Mouse (Mus musculus) limb, embryonic 13.5 days (tissue): ENCODE data around the gene Serpina11. TPM values are rescaled to one million over a fixed set of nuclear protein-coding genes. Genes with fewer than 3 reads are reported as not detected.

Source experiments
- ATAC-seq: fragments of 200-750 bp; cut with Nextera tagmentation; 2 replicates; pipeline ENCODE4 v1.8.0; 2017; ENCODE audit warnings: low read depth, moderate number of reproducible peaks, moderate TSS enrichment; ENCODE audit not compliant: low FRiP score
- H3K27ac ChIP-seq: fragments of 300-500 bp; sonication (generic); 2 replicates; pipeline ENCODE4 v1.5.1; 2015; ENCODE audit warnings: inconsistent platforms, mild to moderate bottlenecking, moderate library complexity
- H3K27me3 ChIP-seq: fragments of 300-500 bp; sonication (generic); 2 replicates; pipeline ENCODE4 v1.6.1; 2015; ENCODE audit warnings: mild to moderate bottlenecking, inconsistent platforms
- H3K36me3 ChIP-seq: fragments of 300-500 bp; sonication (generic); 2 replicates; pipeline ENCODE4 v1.6.1; 2015; ENCODE audit warnings: inconsistent platforms, mild to moderate bottlenecking, moderate library complexity
- H3K4me1 ChIP-seq: fragments of 300-500 bp; sonication (generic); 2 replicates; pipeline ENCODE4 v1.6.1; 2015; ENCODE audit warnings: inconsistent platforms
- H3K4me2 ChIP-seq: fragments of 300-500 bp; sonication (generic); replicated peaks from 2 replicates; pipeline ENCODE4 v1.6.1; 2015; ENCODE audit warnings: inconsistent platforms, mild to moderate bottlenecking, moderate library complexity
- H3K4me3 ChIP-seq: fragments of 300-500 bp; sonication (generic); 2 replicates; pipeline ENCODE4 v1.5.1; 2015; ENCODE audit warnings: moderate library complexity, mild to moderate bottlenecking, inconsistent platforms
- H3K9ac ChIP-seq: fragments of 300-500 bp; sonication (generic); 2 replicates; pipeline ENCODE4 v1.6.1; 2015; ENCODE audit warnings: mild to moderate bottlenecking, inconsistent platforms
- H3K9me3 ChIP-seq: fragments of 300-500 bp; sonication (generic); 2 replicates; pipeline ENCODE4 v1.6.1; 2016; ENCODE audit warnings: inconsistent platforms
- WGBS: fragments of 180-500 bp; shearing (Covaris S2); methylation state at CpG from one replicate; pipeline ENCODE4 v1.1.7; 2015; 5-methylcytosine and 5-hydroxymethylcytosine counted together
- polyA plus RNA-seq: library from polyadenylated mRNA; unstranded; fragments of >200 nt; fragmentation: Nextera tagmentation; extraction: Ambion mirVana; gene quantifications from 2 replicates; pipeline ENCODE4 v1.2.1, GENCODE M21; 2015

Gene Serpina11
- polyA plus RNA-seq: not detected in 2 replicates

DNA sequence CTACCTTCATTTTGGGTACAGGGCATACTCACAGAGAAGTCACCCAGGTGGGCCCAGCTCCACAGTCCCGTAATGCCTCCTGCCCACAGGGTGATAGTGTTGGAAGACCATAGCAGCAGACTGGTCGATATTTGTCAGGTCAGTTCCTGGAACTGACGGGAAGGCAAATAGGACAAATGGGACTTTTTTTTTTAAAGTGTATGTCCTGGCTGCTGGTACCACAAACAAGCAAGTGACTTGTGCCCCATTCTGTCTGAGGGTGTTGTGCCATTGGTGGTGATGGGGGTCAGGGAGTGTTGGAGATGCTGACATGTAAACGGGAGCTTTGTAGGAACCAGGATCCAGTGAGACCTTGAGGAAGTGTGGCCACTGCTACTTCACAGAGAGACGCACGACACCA, at the start of gene Serpina11:
TSS of gene Serpina11 (minus strand) at position 101 of the 400 bp plus-strand sequence.
- Histone ChIP-seq H3K9me3 (no peaks in the 10 kb centered on the region), H3K27ac (no peak within 1 kb of the TSS), H3K4me3 (no peak within 1 kb of the TSS), H3K4me1 (no peaks in the 10 kb centered on the region), H3K9ac (no peak within 1 kb of the TSS), H3K27me3 (0 out of 2 replicates have a peak, but pooled peaks cover 3% of the 10 kb centered on the region), H3K36me3 (no peaks in the 10 kb centered on the region), H3K4me2 (no peak within 1 kb of the TSS)
- ATAC-seq: no peak
- 91% methylated on average over 6 of the region's 6 CpGs for WGBS

DNA sequence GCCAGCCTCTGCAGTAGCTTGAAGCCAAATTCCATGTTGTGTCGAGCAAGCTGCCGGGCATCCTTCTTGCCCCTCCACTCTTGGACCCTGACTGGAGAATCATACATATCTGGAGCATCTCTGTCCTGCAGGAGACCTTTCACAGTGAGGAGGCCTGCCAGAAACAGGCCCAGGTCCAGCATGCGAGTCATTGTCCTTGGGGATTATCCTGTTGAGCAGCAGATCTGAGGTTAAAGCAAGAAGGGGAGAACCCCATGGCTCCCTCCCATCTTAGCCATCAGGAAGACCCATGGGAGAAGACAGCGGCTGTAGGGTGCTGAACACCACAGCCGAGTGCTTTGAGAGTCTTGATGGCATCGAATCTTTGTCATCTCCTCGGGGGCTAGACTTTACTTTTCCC, 48.4 kb upstream of the Serpina11 start:
- no peaks in the 10 kb centered on the region for H3K4me1 ChIP-seq
- WGBS: 88% methylated on average over 7 of the region's 7 CpGs
- H3K36me3 ChIP-seq: no peaks in the 10 kb centered on the region
- no peak for ATAC-seq
- no peak overlapping the region for H3K9ac ChIP-seq
- no peak overlapping the region for H3K4me2 ChIP-seq
- H3K4me3 ChIP-seq: no peak overlapping the region
- no peak overlapping the region for H3K27ac ChIP-seq
- H3K27me3 ChIP-seq: no peaks in the 10 kb centered on the region
- no peaks in the 10 kb centered on the region for H3K9me3 ChIP-seq

DNA sequence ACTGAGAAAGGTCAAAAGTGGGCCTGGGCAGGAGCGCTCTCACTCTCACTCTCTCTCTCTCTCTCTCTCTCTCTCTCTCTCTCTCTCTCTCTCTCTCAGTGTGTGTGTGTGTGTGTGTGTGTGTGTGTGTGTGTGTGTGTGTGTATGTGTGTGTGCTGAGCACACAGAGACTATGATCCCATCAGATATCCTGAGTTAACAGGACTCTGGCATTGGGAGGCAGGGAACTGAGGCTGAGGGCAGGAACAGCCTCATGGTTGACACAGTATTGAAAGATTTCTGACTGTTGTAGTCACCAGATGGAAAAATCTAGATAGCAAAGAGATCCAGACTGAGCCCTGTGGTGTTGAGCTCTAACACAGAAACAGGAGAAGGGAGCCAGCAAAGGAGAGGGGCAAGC, 44.0 kb upstream of the Serpina11 start:
- H3K9ac ChIP-seq: no peak overlapping the region
- H3K4me1 ChIP-seq: no peaks in the 10 kb centered on the region
- 100% methylated on average over 1 of the region's 1 CpGs for WGBS
- H3K36me3 ChIP-seq: no peaks in the 10 kb centered on the region
- H3K27ac ChIP-seq: no peak overlapping the region
- no peak for ATAC-seq
- no peaks in the 10 kb centered on the region for H3K9me3 ChIP-seq
- H3K27me3 ChIP-seq: no peaks in the 10 kb centered on the region
- no peak overlapping the region for H3K4me2 ChIP-seq
- H3K4me3 ChIP-seq: no peak overlapping the region

DNA sequence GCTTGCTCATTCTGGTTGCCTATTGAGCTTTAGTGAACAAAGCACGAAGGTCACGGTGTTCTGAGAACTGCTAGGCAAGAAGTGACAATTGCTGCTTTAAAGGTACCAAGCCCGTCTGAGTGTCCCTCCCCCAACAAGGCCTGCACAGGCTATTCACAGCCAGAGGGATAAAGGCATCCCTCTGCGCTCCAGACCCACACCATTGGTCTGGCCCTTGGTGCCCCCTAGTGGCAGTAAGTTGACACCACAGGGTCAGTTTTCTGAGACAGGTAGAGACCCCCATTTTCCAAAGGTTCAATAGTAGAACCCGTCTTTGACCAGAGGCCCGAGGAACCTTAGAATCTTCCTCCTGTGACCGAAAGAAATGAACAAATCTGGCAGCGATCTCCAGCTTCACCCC, 40.2 kb upstream of the Serpina11 start:
- WGBS: 52% methylated on average over 8 of the region's 8 CpGs
- Histone ChIP-seq H3K27ac (no peak overlapping the region), H3K27me3 (no peaks in the 10 kb centered on the region), H3K36me3 (no peaks in the 10 kb centered on the region), H3K9me3 (no peaks in the 10 kb centered on the region), H3K9ac (no peak overlapping the region), H3K4me3 (no peak overlapping the region), H3K4me2 (no peak overlapping the region), H3K4me1 (no peaks in the 10 kb centered on the region)
- ATAC-seq: no peak

DNA sequence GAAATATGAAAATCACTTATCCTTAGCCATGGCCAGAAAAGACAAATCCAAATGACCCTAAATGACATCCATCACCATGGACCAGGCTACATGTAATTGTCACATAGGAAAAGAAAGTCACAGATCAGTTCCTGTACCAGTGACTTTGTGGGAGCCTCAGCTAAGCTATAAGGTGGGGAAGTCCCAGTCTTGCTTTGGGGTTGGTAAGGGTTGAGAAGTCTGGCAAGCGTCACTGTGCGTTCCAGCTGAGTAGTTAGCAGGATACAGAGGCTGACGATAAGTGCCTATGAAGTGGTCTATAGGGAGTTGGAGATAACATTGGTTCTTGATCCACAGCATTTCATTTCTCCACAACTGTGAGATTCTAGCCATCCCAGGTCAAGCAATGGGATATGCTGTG, 25.5 kb upstream of the Serpina11 start:
- ATAC-seq: no peak
- no peak overlapping the region for H3K27ac ChIP-seq
- 86% methylated on average over 3 of the region's 3 CpGs for WGBS
- no peaks in the 10 kb centered on the region for H3K9me3 ChIP-seq
- H3K4me1 ChIP-seq: no peaks in the 10 kb centered on the region
- no peaks in the 10 kb centered on the region for H3K27me3 ChIP-seq
- no peak overlapping the region for H3K4me2 ChIP-seq
- H3K9ac ChIP-seq: no peak overlapping the region
- no peak overlapping the region for H3K4me3 ChIP-seq
- no peaks in the 10 kb centered on the region for H3K36me3 ChIP-seq

DNA sequence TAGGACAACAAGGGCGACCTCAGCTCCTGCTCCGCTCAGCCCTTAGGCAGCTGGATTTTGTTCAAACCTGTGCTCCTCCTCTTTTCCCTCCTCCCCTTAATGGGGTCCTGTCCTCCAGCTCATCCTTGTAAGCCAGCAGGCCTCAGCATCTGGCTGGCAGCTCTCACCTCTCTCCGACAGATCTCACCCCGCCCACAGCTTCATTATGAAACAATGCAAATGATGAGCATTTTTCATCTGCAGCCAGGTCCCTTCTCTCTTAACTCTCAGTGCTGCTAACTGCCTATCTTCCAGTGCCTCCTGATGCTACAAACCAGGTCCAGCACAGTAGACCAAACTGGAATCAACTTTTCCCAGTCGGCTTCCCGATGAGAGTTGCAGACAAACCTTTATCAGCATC, 23.9 kb upstream of the Serpina11 start, which contains the start of gene Serpina9:
TSS of gene Serpina9 (minus strand) at position 136 of the 400 bp plus-strand sequence.
- H3K36me3 ChIP-seq: no peaks in the 10 kb centered on the region
- ATAC-seq: no peak
- no peaks in the 10 kb centered on the region for H3K27me3 ChIP-seq
- H3K4me2 ChIP-seq: no peak within 1 kb of the TSS
- 81% methylated on average over 6 of the region's 6 CpGs for WGBS
- no peak within 1 kb of the TSS for H3K27ac ChIP-seq
- no peaks in the 10 kb centered on the region for H3K4me1 ChIP-seq
- H3K9me3 ChIP-seq: no peaks in the 10 kb centered on the region
- H3K9ac ChIP-seq: no peak within 1 kb of the TSS
- H3K4me3 ChIP-seq: no peak within 1 kb of the TSS

DNA sequence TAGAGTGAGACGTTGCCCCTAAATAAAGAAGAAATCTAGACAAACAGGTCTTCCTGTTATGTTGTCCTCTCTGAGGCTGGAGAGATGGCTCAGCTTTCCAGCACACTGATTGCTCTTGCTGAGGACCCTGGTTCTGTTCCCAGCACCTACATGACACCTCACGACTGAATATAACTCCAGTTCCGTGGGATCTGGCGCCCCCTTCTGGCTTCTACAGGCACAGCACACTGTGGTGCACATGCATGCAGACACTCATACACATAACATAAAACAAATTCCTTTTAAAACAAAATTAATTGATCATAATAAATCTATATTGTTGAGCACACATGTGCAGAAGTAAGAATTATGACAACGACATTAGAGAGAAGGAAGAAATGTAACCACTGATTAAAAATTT, 14.9 kb upstream of the Serpina11 start:
- no peak for ATAC-seq
- no peak overlapping the region for H3K4me2 ChIP-seq
- no peak overlapping the region for H3K27ac ChIP-seq
- no peak overlapping the region for H3K9ac ChIP-seq
- no peaks in the 10 kb centered on the region for H3K9me3 ChIP-seq
- no peak overlapping the region for H3K4me3 ChIP-seq
- H3K27me3 ChIP-seq: no peaks in the 10 kb centered on the region
- no peaks in the 10 kb centered on the region for H3K4me1 ChIP-seq
- no peaks in the 10 kb centered on the region for H3K36me3 ChIP-seq
- WGBS: 82% methylated on average over 5 of the region's 5 CpGs

DNA sequence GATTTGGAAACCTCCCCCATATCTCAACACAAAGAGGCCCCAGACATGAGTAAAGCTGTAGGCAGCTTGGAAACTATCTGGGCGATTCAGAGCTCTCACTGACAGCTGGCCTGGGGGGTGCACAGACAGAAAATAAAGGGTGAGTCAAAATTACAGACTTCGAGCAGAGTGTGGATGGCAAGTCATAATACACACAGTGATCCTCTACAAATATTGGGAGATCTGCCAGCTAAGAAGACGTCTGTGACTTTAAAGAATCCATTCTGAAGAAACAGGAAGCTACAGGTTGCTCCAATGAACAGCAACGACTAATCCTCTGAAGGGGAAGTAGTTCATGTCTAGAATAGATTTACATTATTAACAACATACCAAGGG, 13.5 kb upstream of the Serpina11 start:
- Histone ChIP-seq H3K9ac (no peak overlapping the region), H3K4me2 (no peak overlapping the region), H3K4me3 (no peak overlapping the region), H3K9me3 (no peaks in the 10 kb centered on the region), H3K27me3 (no peaks in the 10 kb centered on the region), H3K4me1 (no peaks in the 10 kb centered on the region), H3K27ac (no peak overlapping the region), H3K36me3 (no peaks in the 10 kb centered on the region)
- WGBS: 72% methylated on average over 4 of the region's 4 CpGs
- no peak for ATAC-seq

DNA sequence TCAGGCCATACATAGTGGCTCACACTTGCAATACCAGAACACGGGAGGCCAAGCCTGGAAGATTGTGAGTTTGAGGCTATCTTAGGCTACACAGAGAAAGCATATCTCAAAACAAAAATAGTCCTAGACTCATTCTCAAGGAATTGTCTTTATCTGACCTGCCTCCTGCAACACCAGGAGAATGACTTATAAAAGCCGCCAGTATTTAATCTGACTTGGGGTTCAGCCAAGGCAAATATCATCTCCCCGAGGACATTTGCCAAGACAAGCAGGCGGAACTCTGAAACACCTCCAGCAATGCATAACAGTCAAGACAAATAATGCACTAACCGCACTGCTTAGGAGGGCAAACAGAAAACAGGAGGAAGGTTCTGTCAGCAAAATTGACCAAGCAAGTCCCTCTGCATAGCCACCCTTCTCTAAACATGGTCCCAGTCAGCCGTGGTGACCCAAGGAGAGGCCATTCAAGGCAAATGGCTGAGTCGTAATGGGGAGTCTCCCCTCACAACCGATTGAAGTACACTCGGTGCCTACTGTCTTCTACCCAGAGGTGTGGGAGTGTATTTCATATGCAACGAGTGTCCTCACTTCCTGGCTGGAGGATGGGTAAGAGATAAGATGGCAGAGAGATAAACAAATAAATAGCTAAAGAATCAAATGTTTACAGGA, 12.9 kb upstream of the Serpina11 start:
- no peak for ATAC-seq
- 73% methylated on average over 10 of the region's 10 CpGs for WGBS
- Histone ChIP-seq H3K4me3 (no peak overlapping the region), H3K36me3 (no peaks in the 10 kb centered on the region), H3K4me2 (no peak overlapping the region), H3K4me1 (no peaks in the 10 kb centered on the region), H3K9me3 (no peaks in the 10 kb centered on the region), H3K9ac (no peak overlapping the region), H3K27me3 (no peaks in the 10 kb centered on the region), H3K27ac (no peak overlapping the region)

DNA sequence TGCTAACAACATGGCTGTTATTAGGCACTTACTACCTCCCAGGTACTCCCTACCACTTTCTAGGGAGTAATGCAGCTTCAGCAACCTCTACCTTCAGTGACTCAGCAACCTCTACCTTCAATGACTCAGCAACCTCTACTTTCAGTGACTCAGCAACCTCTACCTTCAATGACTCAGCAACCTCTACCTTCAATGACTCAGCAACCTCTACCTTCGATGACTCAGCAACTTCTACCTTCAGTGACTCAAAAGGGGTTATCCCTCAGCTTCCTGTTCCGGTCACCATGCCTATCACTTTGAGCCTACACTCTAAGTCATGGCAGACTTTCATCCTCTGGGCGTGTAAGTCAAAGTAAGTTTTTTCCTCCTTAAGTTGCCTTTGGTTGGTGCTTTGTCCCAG, 10.8 kb upstream of the Serpina11 start:
- Histone ChIP-seq H3K4me1 (no peaks in the 10 kb centered on the region), H3K4me3 (no peak overlapping the region), H3K9ac (no peak overlapping the region), H3K36me3 (no peaks in the 10 kb centered on the region), H3K9me3 (no peaks in the 10 kb centered on the region), H3K4me2 (no peak overlapping the region), H3K27me3 (no peaks in the 10 kb centered on the region), H3K27ac (no peak overlapping the region)
- ATAC-seq: no peak
- WGBS: 88% methylated on average over 3 of the region's 3 CpGs

DNA sequence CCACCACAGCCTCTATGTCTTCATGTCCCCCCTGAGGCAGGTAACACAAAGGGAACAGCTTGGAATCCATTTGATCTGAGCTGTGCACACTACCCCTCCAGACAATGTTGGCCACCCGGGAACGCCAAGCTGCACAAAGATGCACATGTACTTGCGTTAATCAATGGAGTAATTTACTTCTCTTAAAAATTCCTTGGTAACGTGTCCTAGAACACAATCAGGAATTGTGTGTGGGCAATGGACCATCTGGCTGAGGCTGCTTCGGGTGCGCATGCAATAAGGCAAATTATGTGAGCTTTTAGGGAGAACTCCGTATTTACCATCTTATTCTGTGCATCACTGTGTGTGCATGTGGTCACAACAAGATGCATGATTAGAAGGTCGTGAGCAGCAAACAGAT, 9.9 kb upstream of the Serpina11 start:
- H3K4me2 ChIP-seq: no peak overlapping the region
- no peak overlapping the region for H3K9ac ChIP-seq
- H3K27me3 ChIP-seq: no peaks in the 10 kb centered on the region
- no peaks in the 10 kb centered on the region for H3K4me1 ChIP-seq
- 89% methylated on average over 8 of the region's 8 CpGs for WGBS
- no peaks in the 10 kb centered on the region for H3K36me3 ChIP-seq
- H3K9me3 ChIP-seq: no peaks in the 10 kb centered on the region
- H3K4me3 ChIP-seq: no peak overlapping the region
- no peak overlapping the region for H3K27ac ChIP-seq
- no peak for ATAC-seq

DNA sequence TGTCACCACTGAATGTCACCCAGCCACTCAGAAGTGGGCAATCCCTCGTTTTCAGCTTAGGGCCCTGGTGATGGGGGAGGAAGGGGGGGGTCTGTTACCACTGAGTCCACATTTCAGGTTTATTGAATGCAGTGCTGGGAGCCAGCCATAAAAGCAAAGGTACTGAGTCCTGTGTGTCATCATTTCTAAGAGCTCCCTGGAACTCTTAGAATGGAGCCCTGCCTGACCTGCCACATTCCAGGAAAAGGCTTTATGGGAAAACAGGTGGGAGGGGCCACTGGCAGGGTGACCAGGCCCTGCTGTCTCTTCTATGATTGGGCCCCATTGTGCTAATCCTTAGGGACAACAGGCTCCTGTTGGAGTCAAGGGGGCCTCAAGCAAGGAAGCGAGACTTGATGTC, 6.8 kb upstream of the Serpina11 start:
- H3K36me3 ChIP-seq: no peaks in the 10 kb centered on the region
- no peaks in the 10 kb centered on the region for H3K27me3 ChIP-seq
- no peak overlapping the region for H3K4me2 ChIP-seq
- no peak overlapping the region for H3K27ac ChIP-seq
- H3K4me3 ChIP-seq: no peak overlapping the region
- H3K9me3 ChIP-seq: no peaks in the 10 kb centered on the region
- no peaks in the 10 kb centered on the region for H3K4me1 ChIP-seq
- no peak for ATAC-seq
- 44% methylated on average over 2 of the region's 2 CpGs for WGBS
- no peak overlapping the region for H3K9ac ChIP-seq
